Mouse (Mus musculus): Measurements from ENCODE around the gene Ocln.

The Ocln gene

GRCm38 (mm10) chr13:100551371-100552008 lies 1.0 kb downstream of the Ocln start:
- in situ Hi-C loops (cut with MboI; ENCODE audit: low pct_unique_long_range_greater_than_20kb in 1 of 2, low sequenced_read_pairs in 2 of 2, unreplicated experiment in 1 of 2) = no loop called here

GRCm38 (mm10) chr13:100547269-100547668 lies 5.2 kb downstream of the Ocln start:
- in situ Hi-C loops (cut with MboI; ENCODE audit: low pct_unique_long_range_greater_than_20kb in 1 of 2, low sequenced_read_pairs in 2 of 2, unreplicated experiment in 1 of 2) = no loop called here

GRCm38 (mm10) chr13:100545510-100545909 lies 7.0 kb downstream of the Ocln start:
- in situ Hi-C loops (cut with MboI; ENCODE audit: low pct_unique_long_range_greater_than_20kb in 1 of 2, low sequenced_read_pairs in 2 of 2, unreplicated experiment in 1 of 2) = no loop called here

GRCm38 (mm10) chr13:100544220-100544662 lies 8.3 kb downstream of the Ocln start:
- in situ Hi-C loops (cut with MboI; ENCODE audit: low pct_unique_long_range_greater_than_20kb in 1 of 2, low sequenced_read_pairs in 2 of 2, unreplicated experiment in 1 of 2) = no loop called here

GRCm38 (mm10) chr13:100543011-100543767 lies 9.3 kb downstream of the Ocln start:
- in situ Hi-C loops (cut with MboI; ENCODE audit: low pct_unique_long_range_greater_than_20kb in 1 of 2, low sequenced_read_pairs in 2 of 2, unreplicated experiment in 1 of 2) = no loop called here

- in situ Hi-C loops (cut with MboI; ENCODE audit: low pct_unique_long_range_greater_than_20kb in 1 of 2, low sequenced_read_pairs in 2 of 2, unreplicated experiment in 1 of 2) = no loop called here
Observed at GRCm38 (mm10) chr13:100536149-100536548, 16.4 kb downstream of the Ocln start.

GRCm38 (mm10) chr13:100532788-100533365 lies 19.6 kb downstream of the Ocln start:
- in situ Hi-C loops (cut with MboI; ENCODE audit: low pct_unique_long_range_greater_than_20kb in 1 of 2, low sequenced_read_pairs in 2 of 2, unreplicated experiment in 1 of 2) = no loop called here

- in situ Hi-C loops (cut with MboI; ENCODE audit: low pct_unique_long_range_greater_than_20kb in 1 of 2, low sequenced_read_pairs in 2 of 2, unreplicated experiment in 1 of 2) = no loop called here
Observed at GRCm38 (mm10) chr13:100526649-100527038, 25.9 kb downstream of the Ocln start.

GRCm38 (mm10) chr13:100525935-100526648 lies 26.4 kb downstream of the Ocln start:
- in situ Hi-C loops (cut with MboI; ENCODE audit: low pct_unique_long_range_greater_than_20kb in 1 of 2, low sequenced_read_pairs in 2 of 2, unreplicated experiment in 1 of 2) = no loop called here

GRCm38 (mm10) chr13:100524896-100525295 lies 27.6 kb downstream of the Ocln start:
- in situ Hi-C loops (cut with MboI; ENCODE audit: low pct_unique_long_range_greater_than_20kb in 1 of 2, low sequenced_read_pairs in 2 of 2, unreplicated experiment in 1 of 2) = no loop called here

GRCm38 (mm10) chr13:100523698-100524097 lies 28.8 kb downstream of the Ocln start:
- in situ Hi-C loops (cut with MboI; ENCODE audit: low pct_unique_long_range_greater_than_20kb in 1 of 2, low sequenced_read_pairs in 2 of 2, unreplicated experiment in 1 of 2) = no loop called here

- in situ Hi-C loops (cut with MboI; ENCODE audit: low pct_unique_long_range_greater_than_20kb in 1 of 2, low sequenced_read_pairs in 2 of 2, unreplicated experiment in 1 of 2) = no loop called here
Observed at GRCm38 (mm10) chr13:100521724-100522591, 30.6 kb downstream of the Ocln start.

GRCm38 (mm10) chr13:100519162-100519561 lies 33.4 kb downstream of the Ocln start:
- in situ Hi-C loops (cut with MboI; ENCODE audit: low pct_unique_long_range_greater_than_20kb in 1 of 2, low sequenced_read_pairs in 2 of 2, unreplicated experiment in 1 of 2) = no loop called here

- in situ Hi-C loops (cut with MboI; ENCODE audit: low pct_unique_long_range_greater_than_20kb in 1 of 2, low sequenced_read_pairs in 2 of 2, unreplicated experiment in 1 of 2) = no loop called here
Observed at GRCm38 (mm10) chr13:100518191-100518590, 34.3 kb downstream of the Ocln start.

- in situ Hi-C loops (cut with MboI; ENCODE audit: low pct_unique_long_range_greater_than_20kb in 1 of 2, low sequenced_read_pairs in 2 of 2, unreplicated experiment in 1 of 2) = no loop called here
Observed at GRCm38 (mm10) chr13:100517652-100518153, 34.8 kb downstream of the Ocln start.

- in situ Hi-C loops (cut with MboI; ENCODE audit: low pct_unique_long_range_greater_than_20kb in 1 of 2, low sequenced_read_pairs in 2 of 2, unreplicated experiment in 1 of 2) = no loop called here
Observed at GRCm38 (mm10) chr13:100516213-100517105, 36.1 kb downstream of the Ocln start.

GRCm38 (mm10) chr13:100512792-100513191 lies 39.7 kb downstream of the Ocln start:
- in situ Hi-C loops (cut with MboI; ENCODE audit: low pct_unique_long_range_greater_than_20kb in 1 of 2, low sequenced_read_pairs in 2 of 2, unreplicated experiment in 1 of 2) = no loop called here
